Mouse (Mus musculus): ENCODE data around the gene Klhl40.

Klhl40 gene

DNA sequence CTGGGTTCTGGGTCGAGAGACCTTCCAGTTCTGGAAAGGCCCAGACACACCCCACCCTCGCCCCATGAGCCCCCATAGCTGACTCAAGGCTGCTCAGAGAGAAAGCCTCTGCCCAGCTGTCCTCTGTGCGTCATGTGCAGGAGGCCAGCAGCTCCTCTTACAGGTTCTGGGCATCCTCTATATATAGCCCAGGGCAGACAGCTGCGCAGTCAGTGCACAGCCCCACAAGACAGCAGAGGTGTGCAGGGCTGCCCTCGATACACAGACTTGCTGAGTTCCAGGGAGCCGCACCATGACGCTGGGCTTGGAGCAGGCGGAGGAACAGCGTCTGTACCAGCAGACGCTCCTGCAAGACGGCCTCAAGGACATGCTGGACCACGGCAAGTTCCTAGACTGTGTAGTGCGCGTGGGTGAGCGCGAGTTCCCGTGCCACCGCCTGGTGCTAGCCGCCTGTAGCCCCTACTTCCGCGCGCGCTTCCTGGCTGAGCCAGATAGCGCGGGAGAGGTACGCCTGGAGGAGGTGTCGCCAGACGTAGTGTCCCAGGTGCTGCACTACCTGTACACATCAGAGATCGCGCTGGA, at the start of gene Klhl40:
Gene Klhl40 (plus strand): TSS at position 124 of the 582 bp plus-strand sequence.
- in situ Hi-C loops (cut with MboI, MseI), result loop anchor here in 1 of 2 experiments (25.0 kb wide), 1 partner anchor 835 kb away; no protein-coding TSS in a partner anchor

DNA sequence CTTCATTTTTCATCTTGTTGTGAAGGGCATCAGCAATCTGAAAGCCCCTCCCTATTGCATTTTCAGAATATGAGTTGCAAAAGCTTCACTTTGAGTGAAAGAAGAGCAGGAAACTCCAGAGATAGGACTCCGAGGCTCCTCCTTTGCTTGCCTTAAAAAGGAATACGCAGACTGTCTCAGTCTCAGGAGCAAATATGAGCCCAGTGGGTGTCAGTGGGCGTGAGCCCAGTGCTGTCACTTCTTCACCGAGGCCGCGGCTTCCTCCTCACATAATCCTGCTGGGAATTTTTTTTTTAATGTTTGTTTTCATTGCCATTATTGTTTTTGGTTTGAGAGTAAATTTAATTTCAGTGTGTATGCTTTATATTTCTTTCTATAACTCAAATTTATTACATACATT, 36.9 kb upstream of the Klhl40 start:
- in situ Hi-C loops (cut with MboI, MseI), result loop anchor here in 1 of 2 experiments (25.0 kb wide), 1 partner anchor 1272 kb away; the partner anchor contains the start of gene Tmem42

DNA sequence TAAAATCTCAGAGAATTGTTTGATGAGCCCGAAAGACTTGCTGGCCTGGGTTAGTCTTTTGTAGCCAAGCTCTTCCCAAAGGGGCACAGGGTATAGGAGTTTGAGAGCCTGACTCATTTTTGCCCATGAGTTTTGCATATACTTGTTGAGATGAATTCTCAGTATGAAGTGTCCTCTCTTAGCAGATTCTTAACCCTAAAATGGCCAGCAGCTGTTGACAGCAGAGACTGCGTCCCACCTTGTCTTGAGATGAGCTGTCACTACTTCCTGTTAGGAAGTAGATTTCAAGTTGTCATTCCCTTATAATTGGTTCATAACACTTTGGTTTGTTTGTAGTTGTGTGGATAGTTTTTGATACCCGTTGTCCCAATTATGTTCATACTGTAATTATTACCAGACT, 36.2 kb upstream of the Klhl40 start:
- in situ Hi-C loops (cut with MboI, MseI), result loop anchor here in 1 of 2 experiments (25.0 kb wide), 1 partner anchor 1271 kb away; the partner anchor contains the start of gene Tmem42

DNA sequence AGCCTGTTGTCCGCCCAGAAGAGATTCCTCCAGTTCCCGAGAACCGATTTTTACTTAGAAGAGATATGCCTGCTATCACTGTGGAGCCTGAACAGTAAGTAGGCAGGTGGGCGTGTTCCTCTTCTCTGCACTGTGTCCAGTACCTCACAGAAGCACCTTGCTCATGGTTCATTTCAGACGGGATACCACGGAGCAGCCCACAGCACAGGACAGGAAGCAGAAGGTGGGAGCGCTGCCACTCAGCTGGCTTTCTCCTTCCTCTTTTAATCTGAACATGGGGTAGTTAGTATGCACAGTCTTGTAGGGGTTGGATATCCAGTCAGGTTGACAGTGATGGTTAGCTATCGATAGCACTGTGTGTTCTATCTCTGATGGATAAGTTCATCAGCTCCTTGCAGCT, 33.4 kb upstream of the Klhl40 start:
- in situ Hi-C loops (cut with MboI, MseI), result loop anchor here in 1 of 2 experiments (25.0 kb wide), 1 partner anchor 1268 kb away; the partner anchor contains the start of gene Tmem42

DNA sequence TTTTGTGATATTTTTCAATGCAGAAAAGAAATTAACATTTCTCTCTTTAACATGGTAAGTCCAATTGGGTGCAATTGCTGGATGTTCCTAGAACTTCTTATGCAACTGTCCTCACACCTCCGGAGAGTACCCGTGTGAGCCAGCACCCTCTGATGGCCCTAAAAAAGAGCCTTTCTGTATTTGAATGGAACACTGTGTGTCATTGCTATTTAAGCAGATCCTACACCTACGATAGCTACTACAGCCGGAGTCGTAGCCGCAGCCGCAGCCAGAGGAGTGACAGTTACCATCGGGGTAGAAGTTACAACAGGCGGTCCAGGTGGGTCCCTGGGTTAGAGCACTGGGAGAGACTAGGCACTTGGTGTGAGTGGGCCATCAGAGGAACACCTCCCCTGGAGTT, 24.6 kb upstream of the Klhl40 start:
- in situ Hi-C loops (cut with MboI, MseI), result no loop called here

DNA sequence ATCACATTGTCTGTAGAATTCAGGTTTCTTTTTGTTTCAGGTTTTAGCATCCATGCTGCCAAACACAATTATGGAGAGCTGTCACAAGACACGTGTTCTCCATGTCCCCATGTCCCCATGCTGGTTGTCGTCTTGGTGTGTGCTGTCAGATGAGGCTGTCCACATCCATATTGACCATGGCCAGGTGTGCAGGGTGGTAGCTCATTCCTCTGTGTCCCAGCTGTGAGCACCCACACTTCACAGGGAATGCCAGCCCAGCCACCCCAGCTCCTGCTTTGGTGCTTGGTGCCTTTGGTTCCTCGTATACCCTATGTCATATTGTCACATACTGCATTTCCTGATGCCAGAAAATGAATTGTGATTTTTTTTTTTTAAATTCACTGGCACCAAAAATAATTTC, 22.8 kb upstream of the Klhl40 start:
- in situ Hi-C loops (cut with MboI, MseI), result no loop called here

DNA sequence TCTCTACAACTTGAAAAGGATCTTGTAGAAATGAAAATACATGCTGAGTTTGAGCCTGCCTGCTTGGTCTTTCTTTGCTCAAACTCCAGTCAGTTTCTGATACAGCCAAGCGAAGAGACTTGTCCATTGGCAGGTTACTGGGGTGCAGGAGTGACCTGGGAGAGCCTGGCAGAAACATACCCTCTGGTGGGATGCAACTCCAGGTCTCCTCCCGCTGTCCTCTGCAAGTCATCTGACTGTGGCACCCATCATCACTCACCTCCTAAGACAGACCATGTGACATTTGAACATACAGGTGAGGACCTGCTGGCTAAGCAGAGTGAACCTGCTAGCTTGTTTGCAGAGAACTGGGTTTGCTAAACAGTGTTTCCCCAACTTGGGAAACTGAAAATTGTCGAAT, 20.6 kb upstream of the Klhl40 start:
- in situ Hi-C loops (cut with MboI, MseI), result no loop called here

DNA sequence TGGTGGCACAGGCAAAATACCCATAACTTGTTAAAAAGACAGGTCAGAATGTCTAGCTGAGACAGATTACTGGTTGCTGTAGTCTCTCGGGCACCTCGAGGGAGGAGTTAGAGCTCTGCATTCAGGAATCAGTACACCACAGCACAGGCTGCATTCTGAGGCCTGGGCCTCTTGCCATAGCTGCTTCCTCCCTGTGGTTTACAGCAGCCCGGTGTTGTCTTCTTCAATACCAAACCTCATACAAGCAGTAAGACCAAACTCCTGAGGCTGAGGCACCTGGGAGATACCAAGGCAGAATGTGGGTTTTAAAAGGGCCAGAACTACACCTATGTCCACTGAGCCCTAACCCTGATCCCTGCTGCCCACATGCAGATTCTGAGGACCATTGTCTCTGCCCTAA, 20.0 kb upstream of the Klhl40 start:
- in situ Hi-C loops (cut with MboI, MseI), result no loop called here

DNA sequence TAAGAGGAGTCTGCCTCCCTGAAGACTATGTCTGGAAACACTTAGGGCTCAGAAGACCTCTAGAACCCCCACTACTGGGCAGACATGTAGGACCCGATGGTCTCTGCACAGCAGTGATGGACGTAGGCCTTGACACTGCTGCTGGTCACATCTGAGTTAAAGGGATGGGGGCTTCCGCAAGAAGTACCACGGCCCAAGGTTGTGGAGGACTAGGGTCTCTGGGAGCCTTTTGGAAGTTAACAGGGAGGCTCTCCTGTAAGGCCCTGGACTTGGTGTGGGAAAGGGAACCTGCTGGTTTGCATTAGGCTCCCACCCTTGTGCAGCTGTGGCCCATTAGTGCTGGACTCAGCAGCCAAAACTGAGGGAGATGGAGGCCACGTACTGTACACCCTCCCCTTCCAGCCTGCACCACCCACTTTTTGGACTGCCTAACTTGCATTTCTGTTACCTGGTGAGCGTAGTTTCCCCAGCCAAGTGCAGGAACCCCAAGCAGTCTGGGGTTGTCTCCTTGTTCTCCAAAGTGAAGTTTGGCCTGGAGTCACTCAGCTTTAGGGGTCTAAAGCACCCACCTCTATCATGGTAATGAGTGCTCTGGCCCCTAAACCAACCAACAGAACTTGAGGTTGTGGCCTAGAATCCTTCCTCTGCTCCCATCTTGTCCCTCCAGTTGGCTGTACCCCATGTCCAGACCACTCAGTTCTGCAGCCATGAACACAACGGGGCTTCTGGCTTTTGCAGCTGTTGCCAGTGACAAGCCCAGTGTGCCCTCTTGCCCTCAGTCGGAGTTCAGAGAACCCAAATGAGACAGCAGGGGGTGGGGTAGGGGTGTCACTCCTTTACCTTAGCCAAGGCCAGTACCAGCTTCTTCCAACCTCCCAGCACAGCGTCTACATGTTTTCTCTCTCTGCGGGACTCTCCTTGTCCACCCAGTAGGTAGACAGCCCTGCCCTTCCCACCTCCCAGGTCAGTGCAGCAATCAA, 19.3 kb upstream of the Klhl40 start:
- in situ Hi-C loops (cut with MboI, MseI), result no loop called here

DNA sequence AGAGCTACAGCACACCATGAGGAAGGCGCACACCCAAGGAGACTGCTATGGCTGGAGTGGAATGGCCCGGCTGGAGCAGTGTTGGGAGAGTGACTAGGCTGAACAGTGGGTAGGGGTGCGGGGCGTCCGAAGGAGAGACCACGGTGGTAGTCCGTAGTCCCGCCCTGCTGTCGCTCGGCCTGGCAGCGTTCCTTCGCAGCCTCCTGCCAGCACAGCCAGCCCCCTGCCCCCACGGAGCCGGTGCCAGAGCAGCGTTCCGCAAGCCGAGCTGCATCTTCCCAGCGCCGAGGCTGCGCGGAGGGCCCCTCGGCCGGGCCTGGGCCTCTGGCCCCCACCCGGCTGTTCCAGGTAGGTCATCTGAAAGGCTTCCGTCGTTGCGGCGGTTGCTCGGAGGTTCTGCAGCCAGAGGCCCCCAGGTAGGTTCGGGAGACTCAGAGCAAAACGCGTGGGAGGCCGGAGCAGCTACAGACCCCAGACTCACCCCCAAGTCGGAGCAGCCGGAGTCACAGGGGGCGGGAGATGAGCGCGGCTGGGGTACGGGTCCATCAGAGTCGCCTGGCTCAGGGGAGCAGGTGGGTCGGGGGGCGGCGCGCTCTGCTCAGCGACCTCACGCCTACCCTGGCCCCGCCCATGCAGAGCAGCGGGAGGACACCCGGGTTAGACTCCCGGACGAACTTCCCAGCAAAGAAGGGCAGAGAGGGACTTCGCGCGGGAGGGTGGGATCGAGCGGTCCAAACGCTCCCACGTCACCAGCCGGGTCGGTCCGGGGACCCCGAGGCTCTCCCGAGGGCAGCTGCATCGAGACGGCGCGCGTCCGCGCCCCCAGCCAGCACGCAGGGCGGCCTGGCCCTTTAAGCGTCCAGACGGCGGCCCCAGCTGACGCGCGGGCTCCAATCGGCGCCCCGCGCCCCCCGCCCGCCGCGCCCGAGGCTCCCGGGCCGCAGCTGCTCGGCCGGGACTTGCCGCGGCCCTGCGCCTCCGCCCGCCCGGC, 18.0 kb upstream of the Klhl40 start, which contains the start of gene Zfp651:
Gene Zfp651 (plus strand): TSS at position 240 of the 991 bp plus-strand sequence.
- in situ Hi-C loops (cut with MboI, MseI), result no loop called here

DNA sequence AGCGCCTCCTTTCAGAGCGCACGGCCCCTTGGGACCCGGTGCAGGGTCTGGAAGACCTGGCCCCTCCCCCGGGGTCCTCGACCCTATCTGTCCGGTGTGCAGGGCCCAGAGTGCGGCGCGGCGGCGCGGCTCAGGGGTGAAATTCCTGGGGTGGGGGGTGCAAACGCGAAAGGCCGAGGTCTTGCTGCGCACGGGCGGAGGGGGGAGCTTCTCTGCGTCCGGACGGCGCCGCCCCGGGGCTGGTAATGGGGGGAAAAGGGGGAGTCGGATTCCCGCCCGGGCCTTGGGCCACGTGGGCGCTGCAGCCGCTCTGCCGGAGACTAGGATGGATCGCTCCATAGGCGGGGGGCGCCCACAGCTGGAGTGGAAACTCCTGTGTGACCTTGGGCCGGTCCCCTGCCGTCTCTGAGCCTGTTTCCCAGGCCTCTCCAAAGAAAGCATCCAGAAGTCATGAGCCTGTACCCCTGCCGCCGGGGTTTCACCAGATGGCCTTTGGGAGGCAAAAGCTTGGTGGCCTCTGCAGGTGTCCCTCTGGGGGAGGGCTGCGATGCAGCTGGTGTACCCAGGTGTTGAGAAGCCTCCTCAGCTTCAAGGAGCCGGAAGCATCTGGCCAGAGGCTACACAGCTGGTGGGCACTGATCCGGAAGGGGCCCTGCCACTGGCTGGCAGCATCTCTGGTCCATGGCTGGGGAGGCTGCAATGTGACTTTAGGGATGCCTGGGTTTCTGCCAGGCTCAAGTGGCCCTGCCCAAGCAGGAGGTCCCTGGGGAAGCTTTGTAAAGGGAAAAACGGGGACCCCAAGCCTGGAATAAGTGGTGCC, 16.9 kb upstream of the Klhl40 start:
- in situ Hi-C loops (cut with MboI, MseI), result no loop called here

DNA sequence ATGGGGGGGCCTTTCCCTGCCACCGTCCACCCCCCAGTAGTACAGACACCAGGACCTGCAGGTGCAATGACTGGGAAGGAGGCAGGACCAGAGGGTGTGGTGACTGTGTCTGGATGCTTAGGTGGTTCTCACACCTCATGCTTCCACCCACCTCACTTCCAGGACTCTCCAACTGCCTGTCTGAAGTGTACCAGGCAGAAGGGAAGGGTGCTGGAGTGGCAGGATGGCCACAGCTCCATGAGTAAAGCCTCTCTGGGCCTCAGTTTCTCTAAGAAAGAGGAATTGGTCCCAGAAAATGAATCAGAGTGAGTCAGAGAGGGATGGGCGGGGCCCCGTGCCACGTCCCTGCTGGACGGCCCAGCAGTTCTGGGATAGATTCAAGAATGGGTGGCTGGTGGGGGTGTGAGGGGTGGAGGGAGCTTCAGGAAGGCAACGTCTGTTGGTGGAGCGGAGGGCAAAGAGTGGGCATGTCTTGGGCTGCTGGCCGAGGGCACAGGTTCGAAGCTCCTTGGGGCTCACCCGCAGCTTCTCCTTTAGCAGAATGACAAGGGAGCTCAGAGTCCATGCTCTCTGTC, 16.2 kb upstream of the Klhl40 start:
- in situ Hi-C loops (cut with MboI, MseI), result no loop called here

DNA sequence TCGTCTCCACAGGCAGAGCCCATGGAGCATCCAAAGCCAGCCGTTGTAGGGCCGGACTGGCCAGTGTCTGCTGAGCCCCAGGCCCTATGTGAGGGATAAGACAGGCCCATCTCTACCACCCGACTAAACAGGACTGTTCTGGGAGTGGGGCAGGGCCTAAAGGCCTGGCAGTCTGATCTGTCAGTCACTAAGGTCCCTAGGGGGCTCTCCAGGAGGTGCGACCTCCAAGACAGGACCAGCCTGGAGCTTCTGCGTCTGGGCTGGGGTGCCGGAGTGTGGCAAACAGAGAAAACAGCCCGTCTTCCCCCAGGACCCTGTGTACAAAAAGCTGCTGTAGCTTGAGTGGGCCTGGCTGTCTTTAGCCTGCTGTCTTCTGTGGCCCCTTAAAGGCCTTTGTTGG, 15.6 kb upstream of the Klhl40 start:
- in situ Hi-C loops (cut with MboI, MseI), result no loop called here

DNA sequence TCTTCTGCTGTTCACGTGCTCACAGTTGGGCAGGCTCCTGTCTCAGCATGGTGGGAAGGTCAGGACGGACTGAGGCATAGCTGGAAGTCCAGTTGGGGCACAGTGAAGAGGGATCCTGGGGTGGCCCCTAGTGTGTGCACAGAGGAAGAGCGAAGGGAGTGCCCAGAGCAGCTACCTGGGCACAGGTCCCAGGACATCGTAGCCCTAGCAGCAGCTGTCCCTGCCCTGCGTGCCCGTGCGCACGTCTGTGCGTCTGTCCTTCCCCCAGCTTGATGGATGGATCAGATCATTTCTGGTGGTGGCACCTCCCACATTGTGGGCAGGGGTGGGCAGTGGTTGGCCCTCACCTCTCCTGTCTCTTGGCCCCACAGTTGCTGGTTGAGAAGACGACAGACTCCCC, 15.2 kb upstream of the Klhl40 start:
- in situ Hi-C loops (cut with MboI, MseI), result no loop called here

DNA sequence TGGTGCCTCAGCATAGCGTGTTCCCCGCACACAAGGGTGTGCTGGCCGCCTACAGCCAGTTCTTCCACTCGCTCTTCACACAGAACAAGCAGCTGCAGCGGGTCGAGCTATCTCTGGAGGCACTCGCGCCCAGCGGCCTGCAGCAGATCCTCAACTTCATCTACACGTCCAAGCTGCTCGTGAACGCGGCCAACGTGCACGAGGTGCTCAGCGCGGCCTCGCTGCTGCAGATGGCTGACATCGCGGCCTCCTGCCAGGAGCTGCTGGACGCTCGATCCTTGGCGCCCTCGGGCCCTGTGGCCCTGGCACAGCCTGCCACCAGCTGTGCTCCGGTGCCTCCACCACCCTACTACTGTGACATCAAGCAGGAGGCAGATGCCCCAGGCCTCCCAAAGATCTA, 14.6 kb upstream of the Klhl40 start:
- in situ Hi-C loops (cut with MboI, MseI), result no loop called here

DNA sequence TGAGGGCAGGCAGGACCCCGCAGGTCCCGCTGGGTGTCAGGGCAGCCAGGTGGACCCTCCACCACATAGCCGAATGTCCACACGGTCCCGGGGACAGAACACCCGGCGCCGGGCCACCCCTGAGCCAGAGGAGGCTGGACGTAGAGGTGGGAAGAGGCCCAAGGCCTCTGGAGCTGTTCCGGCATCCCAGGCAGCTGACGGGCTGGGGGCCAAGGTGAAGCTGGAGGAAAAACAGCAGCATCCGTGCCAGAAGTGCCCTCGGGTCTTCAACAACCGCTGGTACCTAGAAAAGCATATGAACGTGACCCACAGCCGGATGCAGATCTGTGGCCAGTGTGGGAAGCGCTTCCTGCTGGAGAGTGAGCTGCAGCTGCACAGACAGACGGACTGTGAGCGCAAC, 13.7 kb upstream of the Klhl40 start:
- in situ Hi-C loops (cut with MboI, MseI), result no loop called here

DNA sequence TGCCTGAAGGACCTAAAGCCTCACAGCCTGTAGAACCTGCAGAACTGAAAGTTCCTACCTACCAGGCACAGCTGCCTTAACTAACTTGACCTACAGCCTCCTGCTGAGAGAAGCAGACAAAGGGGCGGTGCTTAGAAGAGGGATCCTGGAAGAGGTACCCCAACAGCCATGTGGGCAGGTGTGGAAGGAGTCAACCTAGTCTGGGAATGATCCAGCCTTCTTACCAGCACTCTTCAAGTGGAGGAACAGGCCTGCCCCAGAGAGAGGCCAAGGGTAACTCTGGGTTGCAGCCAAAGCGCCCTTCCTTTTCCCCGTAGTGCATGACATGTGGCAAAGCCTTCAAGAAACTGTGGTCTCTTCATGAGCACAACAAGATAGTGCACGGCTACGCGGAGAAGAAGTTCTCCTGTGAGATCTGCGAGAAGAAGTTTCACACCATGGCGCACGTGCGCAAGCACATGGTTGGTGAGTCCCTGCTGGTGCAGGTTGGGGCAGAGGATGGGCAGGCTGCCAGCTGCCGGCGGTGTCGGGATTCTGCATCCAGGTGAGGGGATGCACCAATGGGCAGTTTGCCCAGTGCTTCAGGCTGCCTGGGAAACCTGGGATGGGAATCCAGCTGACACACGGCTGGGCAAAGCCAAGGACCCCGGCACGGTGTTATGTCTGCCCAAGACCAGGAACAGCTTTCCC, 12.1 kb upstream of the Klhl40 start:
- in situ Hi-C loops (cut with MboI, MseI), result no loop called here

DNA sequence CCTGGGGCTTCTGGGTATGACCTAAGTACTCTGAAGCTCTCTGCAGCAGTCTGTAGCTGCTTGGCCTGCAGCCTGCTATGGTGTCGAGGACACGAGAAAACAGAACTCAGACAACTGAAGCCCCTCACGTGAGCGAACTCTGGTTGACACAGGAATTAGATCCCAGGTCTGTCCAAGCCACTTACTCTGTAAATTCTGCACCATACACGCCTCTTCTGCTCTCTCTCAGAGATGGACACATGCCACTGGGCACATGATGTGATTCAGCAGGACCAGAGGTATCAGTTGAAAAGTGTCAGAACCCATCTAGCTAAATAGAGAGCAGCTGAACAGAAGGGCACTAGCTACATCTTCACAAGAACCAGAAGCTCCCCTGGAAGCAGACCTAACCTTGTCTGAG, 5.0 kb upstream of the Klhl40 start:
- in situ Hi-C loops (cut with MboI, MseI), result no loop called here

DNA sequence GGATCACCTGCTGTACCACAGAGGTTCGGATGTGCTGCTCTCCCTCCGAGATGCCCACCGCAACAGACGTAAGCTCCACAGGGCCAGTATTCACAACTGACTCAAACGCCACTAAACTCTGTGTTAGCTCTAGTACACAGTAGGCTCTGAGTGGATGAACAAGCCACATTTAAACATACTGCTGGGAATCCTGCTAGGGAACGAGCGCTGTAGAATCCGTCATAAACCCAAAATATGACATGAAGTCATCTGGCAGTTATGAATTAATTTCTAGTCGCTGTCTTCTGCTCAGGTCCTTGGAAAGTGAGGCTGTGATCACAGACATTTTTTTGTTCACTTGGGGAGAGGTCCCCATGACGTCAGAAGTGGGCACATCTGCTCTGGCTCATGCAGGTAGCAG, 1.5 kb upstream of the Klhl40 start:
- in situ Hi-C loops (cut with MboI, MseI), result loop anchor here in 1 of 2 experiments (25.0 kb wide), 1 partner anchor 836 kb away; no protein-coding TSS in a partner anchor
